Mouse (Mus musculus) intestine, postnatal 0 days (tissue): ENCODE measurements around the gene Myo1d. TPM values are rescaled to one million over a fixed set of nuclear protein-coding genes. Genes with fewer than 3 reads are reported as not detected.

Experiments
- ATAC-seq: fragments of 200-750 bp; cut with Nextera tagmentation; 2 replicates; pipeline ENCODE4 v1.8.0; 2017; ENCODE audit warnings: mild to moderate bottlenecking, moderate TSS enrichment, moderate library complexity
- H3K27ac ChIP-seq: fragments of 300-500 bp; sonication (generic); 2 replicates; pipeline ENCODE4 v1.5.1; 2014; ENCODE audit warnings: mild to moderate bottlenecking, low read depth, low read length, moderate library complexity
- H3K27me3 ChIP-seq: fragments of 300-500 bp; sonication (generic); replicated peaks from 2 replicates; pipeline ENCODE4 v1.6.1; 2014; ENCODE audit warnings: low read length, mixed read lengths; ENCODE audit not compliant: control insufficient read depth, insufficient read depth
- H3K36me3 ChIP-seq: fragments of 300-500 bp; sonication (generic); 2 replicates; pipeline ENCODE4 v1.6.1; 2014; ENCODE audit warnings: mild to moderate bottlenecking, moderate library complexity; ENCODE audit not compliant: control insufficient read depth, insufficient read depth
- H3K4me1 ChIP-seq: fragments of 300-500 bp; sonication (generic); replicated peaks from 2 replicates; pipeline ENCODE4 v1.6.1; 2014; ENCODE audit warnings: antibody characterized with exemption, low read length, mixed read lengths; ENCODE audit not compliant: control insufficient read depth, insufficient read depth
- H3K4me2 ChIP-seq: fragments of 300-500 bp; sonication (generic); replicated peaks from 2 replicates; pipeline ENCODE4 v1.6.1; 2014; ENCODE audit warnings: low read depth, mild to moderate bottlenecking, moderate library complexity
- H3K4me3 ChIP-seq: fragments of 300-500 bp; sonication (generic); 2 replicates; pipeline ENCODE4 v1.5.1; 2014; ENCODE audit warnings: low read depth, low read length
- H3K9ac ChIP-seq: fragments of 300-500 bp; sonication (generic); 2 replicates; pipeline ENCODE4 v1.6.1; 2014; ENCODE audit warnings: mild to moderate bottlenecking, low read depth, low read length
- H3K9me3 ChIP-seq: fragments of 300-500 bp; sonication (generic); 2 replicates; pipeline ENCODE4 v1.6.1; 2016; ENCODE audit warnings: mixed run types; ENCODE audit not compliant: control insufficient read depth
- CTCF ChIP-seq: sonication (generic); IDR thresholded peaks from 2 replicates; pipeline ENCODE4 v1.5.1; 2016; ENCODE audit warnings: low read depth, mild to moderate bottlenecking, control low read depth, antibody characterized with exemption, moderate library complexity
- WGBS: fragments of 180-500 bp; shearing (Covaris S2); extraction: QIAGEN DNeasy Blood & Tissue Kit; methylation state at CpG from one replicate; pipeline ENCODE4 v1.1.7; 2014; 5-methylcytosine and 5-hydroxymethylcytosine counted together
- polyA plus RNA-seq: library from polyadenylated mRNA; unstranded; fragments of >200 nt; fragmentation: Nextera tagmentation; extraction: Ambion mirVana; gene quantifications from 2 replicates; pipeline ENCODE4 v1.2.1, GENCODE M21; 2015

The Myo1d gene
- polyA plus RNA-seq, 1 experiment from 2014 or later, result 57.2 TPM

- no peak overlapping the region for H3K9ac ChIP-seq
- 72% methylated on average over 4 of the region's 4 CpGs for WGBS
- no peak for ATAC-seq
- no peaks in the 10 kb centered on the region for H3K9me3 ChIP-seq
- no peaks in the 10 kb centered on the region for H3K4me1 ChIP-seq
- no peak overlapping the region for H3K4me3 ChIP-seq
- no peak overlapping the region for H3K27ac ChIP-seq
- H3K27me3 ChIP-seq, result no peaks in the 10 kb centered on the region
- H3K36me3 ChIP-seq, result peaks cover 14% of the 10 kb centered on the region; the same call in 1 of the 2 replicates
- no peak overlapping the region for H3K4me2 ChIP-seq
- no peak for TF ChIP-seq CTCF
Observed at GRCm38 (mm10) chr11:80539056-80539455, 240.8 kb downstream of the Myo1d start.

GRCm38 (mm10) chr11:80532966-80533365, 246.9 kb downstream of the Myo1d start:
- Histone ChIP-seq H3K4me3 (no peak overlapping the region), H3K9me3 (no peaks in the 10 kb centered on the region), H3K9ac (no peak overlapping the region), H3K4me1 (no peaks in the 10 kb centered on the region), H3K4me2 (no peak overlapping the region), H3K27me3 (no peaks in the 10 kb centered on the region), H3K27ac (no peak overlapping the region), H3K36me3 (peaks cover 22% of the 10 kb centered on the region)
- no peak for ATAC-seq
- TF ChIP-seq CTCF, result no peak
- 42% methylated on average over 1 of the region's 1 CpGs for WGBS

- H3K4me1 ChIP-seq, result no peaks in the 10 kb centered on the region
- H3K27ac ChIP-seq, result no peak overlapping the region
- 80% methylated on average over 8 of the region's 8 CpGs for WGBS
- H3K9me3 ChIP-seq, result no peaks in the 10 kb centered on the region
- H3K36me3 ChIP-seq, result peaks cover 17% of the 10 kb centered on the region
- H3K4me2 ChIP-seq, result no peak overlapping the region
- H3K4me3 ChIP-seq, result no peak overlapping the region
- TF ChIP-seq CTCF, result no peak
- H3K9ac ChIP-seq, result no peak overlapping the region
- no peak for ATAC-seq
- no peaks in the 10 kb centered on the region for H3K27me3 ChIP-seq
Observed at GRCm38 (mm10) chr11:80529149-80529548, 250.7 kb downstream of the Myo1d start.

- Histone ChIP-seq H3K27me3 (no peaks in the 10 kb centered on the region), H3K4me1 (no peaks in the 10 kb centered on the region), H3K4me3 (no peak overlapping the region), H3K36me3 (peaks cover 17% of the 10 kb centered on the region), H3K9me3 (no peaks in the 10 kb centered on the region), H3K9ac (no peak overlapping the region), H3K4me2 (no peak overlapping the region), H3K27ac (no peak overlapping the region)
- no peak for ATAC-seq
- TF ChIP-seq CTCF, result peak; percentile 60
Observed at GRCm38 (mm10) chr11:80527697-80528096, 252.1 kb downstream of the Myo1d start.

- Histone ChIP-seq H3K9ac (no peak overlapping the region), H3K4me1 (no peaks in the 10 kb centered on the region), H3K4me2 (no peak overlapping the region), H3K4me3 (no peak overlapping the region), H3K27ac (no peak overlapping the region), H3K27me3 (no peaks in the 10 kb centered on the region), H3K9me3 (no peaks in the 10 kb centered on the region), H3K36me3 (peaks cover 4% of the 10 kb centered on the region)
- TF ChIP-seq CTCF, result no peak
- no peak for ATAC-seq
- 91% methylated on average over 5 of the region's 5 CpGs for WGBS
Observed at GRCm38 (mm10) chr11:80524213-80524612, 255.6 kb downstream of the Myo1d start.

GRCm38 (mm10) chr11:80523410-80523809, 256.4 kb downstream of the Myo1d start:
- 68% methylated on average over 4 of the region's 4 CpGs for WGBS
- Histone ChIP-seq H3K9me3 (no peaks in the 10 kb centered on the region), H3K36me3 (no peaks in the 10 kb centered on the region; the same call in none of the 2 replicates), H3K27me3 (no peaks in the 10 kb centered on the region), H3K4me3 (no peak overlapping the region), H3K27ac (no peak overlapping the region), H3K4me1 (no peaks in the 10 kb centered on the region), H3K9ac (no peak overlapping the region), H3K4me2 (no peak overlapping the region)
- TF ChIP-seq CTCF, result no peak
- no peak for ATAC-seq

- Histone ChIP-seq H3K27me3 (no peaks in the 10 kb centered on the region), H3K4me1 (no peaks in the 10 kb centered on the region), H3K4me3 (no peak overlapping the region), H3K4me2 (no peak overlapping the region), H3K36me3 (no peaks in the 10 kb centered on the region; the same call in 1 of the 2 replicates), H3K9me3 (no peaks in the 10 kb centered on the region), H3K27ac (no peak overlapping the region), H3K9ac (no peak overlapping the region)
- no peak for ATAC-seq
- WGBS, result 53% methylated on average over 2 of the region's 2 CpGs
- no peak for TF ChIP-seq CTCF
Observed at GRCm38 (mm10) chr11:80522852-80523251, 257.0 kb downstream of the Myo1d start.
